Mouse (Mus musculus) hindbrain, embryonic 12.5 days (tissue): Measurements from ENCODE around the gene Phf21b. TPM values are rescaled to one million over a fixed set of nuclear protein-coding genes. Genes with fewer than 3 reads are reported as not detected.

Experiments used
- ATAC-seq: fragments of 200-750 bp; cut with Nextera tagmentation; 2 replicates; pipeline ENCODE4 v1.8.0; 2017; ENCODE audit warnings: moderate TSS enrichment; ENCODE audit not compliant: low FRiP score
- H3K27ac ChIP-seq: fragments of 300-500 bp; sonication (generic); 2 replicates; pipeline ENCODE4 v1.5.1; 2016; ENCODE audit warnings: mild to moderate bottlenecking
- H3K27me3 ChIP-seq: fragments of 300-500 bp; sonication (generic); 2 replicates; pipeline ENCODE4 v1.6.1; 2016; ENCODE audit warnings: mild to moderate bottlenecking
- H3K36me3 ChIP-seq: fragments of 300-500 bp; sonication (generic); 2 replicates; pipeline ENCODE4 v1.6.1; 2016; ENCODE audit warnings: mild to moderate bottlenecking
- H3K4me1 ChIP-seq: fragments of 300-500 bp; sonication (generic); 2 replicates; pipeline ENCODE4 v1.6.1; 2016
- H3K4me2 ChIP-seq: fragments of 300-500 bp; sonication (generic); replicated peaks from 2 replicates; pipeline ENCODE4 v1.6.1; 2016; ENCODE audit warnings: mild to moderate bottlenecking
- H3K4me3 ChIP-seq: fragments of 300-500 bp; sonication (generic); 2 replicates; pipeline ENCODE4 v1.5.1; 2016; ENCODE audit warnings: mild to moderate bottlenecking
- H3K9ac ChIP-seq: fragments of 300-500 bp; sonication (generic); 2 replicates; pipeline ENCODE4 v1.6.1; 2016; ENCODE audit warnings: mild to moderate bottlenecking, moderate library complexity
- H3K9me3 ChIP-seq: fragments of 300-500 bp; sonication (generic); replicated peaks from 2 replicates; pipeline ENCODE4 v1.6.1; 2016; ENCODE audit warnings: mild to moderate bottlenecking
- WGBS: fragments of 180-500 bp; shearing (Covaris S2); methylation state at CpG from one replicate; pipeline ENCODE4 v1.1.7; 2016; 5-methylcytosine and 5-hydroxymethylcytosine counted together
- polyA plus RNA-seq: library from polyadenylated mRNA; unstranded; fragments of >200 nt; fragmentation: Nextera tagmentation; extraction: Ambion mirVana; gene quantifications from 2 replicates; pipeline ENCODE4 v1.2.1, GENCODE M21; 2016

The Phf21b gene
- polyA plus RNA-seq, 1 experiment from 2014 or later: 16.5 TPM

DNA sequence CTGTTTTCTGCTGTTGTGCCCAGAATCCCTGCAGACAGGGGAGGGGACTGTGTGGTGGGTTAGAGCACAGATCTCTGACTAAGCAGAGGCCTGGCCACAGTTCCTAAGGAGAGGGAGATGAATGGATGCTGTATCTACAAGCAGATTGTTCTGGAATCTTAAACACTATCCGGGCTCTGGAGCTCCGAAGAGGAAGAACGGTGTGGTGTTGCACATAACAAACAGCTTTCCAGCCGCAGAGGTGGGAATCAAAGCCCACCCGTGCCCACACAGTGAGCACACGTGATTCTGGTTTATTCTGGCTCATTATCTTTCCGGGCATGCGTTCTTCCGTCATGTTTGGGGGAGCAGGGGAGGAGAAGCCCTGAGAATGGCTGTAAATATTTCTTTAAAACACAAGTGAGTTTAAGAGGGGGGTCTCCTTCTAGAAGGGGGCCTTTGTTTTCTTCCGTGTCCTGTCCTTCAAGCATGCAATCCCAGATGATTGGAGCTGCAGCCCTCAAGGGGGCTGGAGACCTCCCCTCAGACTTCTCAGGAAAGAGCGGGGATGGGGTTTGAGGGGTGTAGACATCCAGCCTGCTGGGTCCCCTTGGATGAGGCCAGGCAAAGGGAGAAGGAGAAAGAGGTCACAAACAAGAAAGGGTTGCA, 119.4 kb downstream of the Phf21b start:
- no peak overlapping the region for H3K4me2 ChIP-seq
- no peak overlapping the region for H3K9ac ChIP-seq
- 57% methylated on average over 11 of the region's 11 CpGs for WGBS
- 0 out of 2 replicates have a peak, but pooled peaks cover 4% of the 10 kb centered on the region for H3K9me3 ChIP-seq
- no peak overlapping the region for H3K4me3 ChIP-seq
- no peaks in the 10 kb centered on the region for H3K27me3 ChIP-seq
- peaks cover 15% of the 10 kb centered on the region; the same call in 1 of the 2 replicates for H3K4me1 ChIP-seq
- H3K27ac ChIP-seq: no peak overlapping the region
- H3K36me3 ChIP-seq: no peaks in the 10 kb centered on the region
- no peak for ATAC-seq

Other genes with a start within 250 kb of the Phf21b start
- 17.9 and 19.4 TPM in 2 replicates for gene Prr5, start 186.4 kb downstream of the Phf21b start, polyA plus RNA-seq
- gene Arhgap8, start 136.0 kb downstream of the Phf21b start, polyA plus RNA-seq: 2.5 and 2.9 TPM in 2 replicates
- 0.77 and 0.88 TPM in 2 replicates for gene Gm29666, start 64.0 kb upstream of the Phf21b start, polyA plus RNA-seq
- gene Nup50, start 67.4 kb upstream of the Phf21b start, polyA plus RNA-seq: 56.4 and 58.0 TPM in 2 replicates
- 18.7 TPM in 2 replicates for gene 5031439G07Rik, start 132.5 kb upstream of the Phf21b start, polyA plus RNA-seq
- gene Upk3a, start 161.1 kb upstream of the Phf21b start, polyA plus RNA-seq: 0.19 and 0.21 TPM in 2 replicates
- 22.2 and 24.5 TPM in 2 replicates for gene Fam118a, start 172.9 kb upstream of the Phf21b start, polyA plus RNA-seq